Mouse (Mus musculus): ENCODE results near the gene 4930512M02Rik.

DNA sequence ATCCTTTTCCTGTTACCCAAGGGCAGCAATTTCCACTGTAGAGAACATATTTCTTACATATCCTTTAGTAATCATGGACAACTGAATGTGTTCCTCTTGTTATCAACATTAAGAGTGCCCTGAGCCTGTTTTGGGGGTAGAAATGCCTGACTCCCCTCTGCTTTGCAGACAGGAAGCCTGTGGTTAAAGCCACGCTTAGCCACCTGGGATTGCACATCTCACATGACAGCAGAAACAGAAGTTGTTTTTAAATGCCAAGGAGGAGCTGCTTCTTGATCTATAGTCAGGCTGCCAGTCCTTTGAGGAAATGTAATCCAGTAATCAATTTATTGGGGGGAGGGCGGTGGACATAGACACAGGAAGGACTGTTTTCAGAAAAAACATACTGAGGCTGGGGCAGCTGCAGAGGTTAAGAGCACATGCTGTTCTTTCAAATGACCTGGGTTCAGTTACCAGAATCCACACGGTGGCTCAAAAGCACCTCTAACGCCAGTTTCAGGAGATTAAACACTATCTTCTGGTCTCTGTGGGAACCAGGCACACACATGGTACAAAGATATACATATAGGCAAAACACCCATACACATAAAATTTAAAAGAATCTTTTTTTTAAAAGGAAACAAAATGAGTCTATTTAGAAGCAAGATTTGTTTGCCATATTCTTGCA lies 58.0 kb downstream of the 4930512M02Rik start:
- TF ChIP-seq CTCF (IDR thresholded peaks at IDR 0.05; ENCODE audit: low read depth, low read length): no peak
- no peak for TF ChIP-seq POLR2A (IDR thresholded peaks at IDR 0.05; ENCODE audit: extremely low read depth, insufficient read depth, low read length)
